Mouse (Mus musculus): ENCODE results near the gene Dhrs4.
A peak's percentile ranks its signal among the peaks of the same experiment; 100 is the strongest.

Dhrs4 gene

GRCm38 (mm10) chr14:55486836-55487235 is 8.3 kb downstream of the Dhrs4 start:
- DNase-seq = no peak

GRCm38 (mm10) chr14:55490361-55491201 is 12.0 kb downstream of the Dhrs4 start, which contains the start of gene Carmil3:
TSS of gene Carmil3 (plus strand) at chr14:55490651.
- peak; percentile 52 for DNase-seq

- no peak for DNase-seq
These were observed 12.8 kb downstream of the Dhrs4 start for GRCm38 (mm10) chr14:55491291-55491833.

- DNase-seq = no peak
These were observed 13.5 kb downstream of the Dhrs4 start for GRCm38 (mm10) chr14:55492103-55492502.

- no peak for DNase-seq
These were observed 17.1 kb downstream of the Dhrs4 start for GRCm38 (mm10) chr14:55495509-55496240.

GRCm38 (mm10) chr14:55496761-55497448 is 18.3 kb downstream of the Dhrs4 start:
- no peak for DNase-seq

GRCm38 (mm10) chr14:55497449-55497821 is 18.9 kb downstream of the Dhrs4 start:
- peak; percentile 82 for DNase-seq

- no peak for DNase-seq
These were observed 27.1 kb downstream of the Dhrs4 start for GRCm38 (mm10) chr14:55505612-55506011.

- DNase-seq = no peak
These were observed 29.2 kb downstream of the Dhrs4 start for GRCm38 (mm10) chr14:55507801-55508200.

- DNase-seq = no peak
These were observed 31.0 kb downstream of the Dhrs4 start for GRCm38 (mm10) chr14:55509540-55509939.

GRCm38 (mm10) chr14:55510125-55510731 is 31.7 kb downstream of the Dhrs4 start, which contains the start of gene Cpne6:
TSS of gene Cpne6 (plus strand) at chr14:55510445.
- no peak for DNase-seq

GRCm38 (mm10) chr14:55511037-55511436 is 32.5 kb downstream of the Dhrs4 start:
- no peak for DNase-seq

GRCm38 (mm10) chr14:55513927-55514326 is 35.4 kb downstream of the Dhrs4 start:
- DNase-seq = no peak

GRCm38 (mm10) chr14:55515846-55516245 is 37.3 kb downstream of the Dhrs4 start:
- DNase-seq = no peak

GRCm38 (mm10) chr14:55518897-55519296 is 40.3 kb downstream of the Dhrs4 start:
- DNase-seq = no peak

GRCm38 (mm10) chr14:55519604-55520003 is 41.0 kb downstream of the Dhrs4 start:
- DNase-seq = no peak

- no peak for DNase-seq
These were observed 42.1 kb downstream of the Dhrs4 start for GRCm38 (mm10) chr14:55520451-55521361.

GRCm38 (mm10) chr14:55524062-55524461 is 45.5 kb downstream of the Dhrs4 start:
- DNase-seq = no peak

GRCm38 (mm10) chr14:55524785-55525184 is 46.2 kb downstream of the Dhrs4 start, which contains the start of gene Nrl:
TSS of gene Nrl (minus strand) at chr14:55524981.
- no peak for DNase-seq

- DNase-seq = no peak
These were observed 48.1 kb downstream of the Dhrs4 start for GRCm38 (mm10) chr14:55526674-55527073.

- peak; percentile 68 for DNase-seq
These were observed 49.4 kb downstream of the Dhrs4 start for GRCm38 (mm10) chr14:55527940-55528339.

All from kidney, adult 9 months (tissue).